Mouse (Mus musculus): ENCODE results near the gene Bcar3.

The Bcar3 gene

GRCm38 (mm10) chr3:122566112-122566511 is 272.2 kb downstream of the Bcar3 start:
- DNase-seq (ENCODE audit: low spot score in 2 of 2): no peak

- no peak for DNase-seq (ENCODE audit: low spot score in 2 of 2)
Observed at GRCm38 (mm10) chr3:122566549-122566948, 272.6 kb downstream of the Bcar3 start.

GRCm38 (mm10) chr3:122573426-122574286 is 279.7 kb downstream of the Bcar3 start:
- DNase-seq (ENCODE audit: low spot score in 2 of 2): peak in 1 of 2 experiments; percentile 69

- no peak for DNase-seq (ENCODE audit: low spot score in 2 of 2)
Observed at GRCm38 (mm10) chr3:122574921-122575320, 281.0 kb downstream of the Bcar3 start.

- no peak for DNase-seq (ENCODE audit: low spot score in 2 of 2)
Observed at GRCm38 (mm10) chr3:122577360-122577759, 283.4 kb downstream of the Bcar3 start.
